8 mouse cellular contexts compared by ENCODE assay signal in the genomic region with DNA sequence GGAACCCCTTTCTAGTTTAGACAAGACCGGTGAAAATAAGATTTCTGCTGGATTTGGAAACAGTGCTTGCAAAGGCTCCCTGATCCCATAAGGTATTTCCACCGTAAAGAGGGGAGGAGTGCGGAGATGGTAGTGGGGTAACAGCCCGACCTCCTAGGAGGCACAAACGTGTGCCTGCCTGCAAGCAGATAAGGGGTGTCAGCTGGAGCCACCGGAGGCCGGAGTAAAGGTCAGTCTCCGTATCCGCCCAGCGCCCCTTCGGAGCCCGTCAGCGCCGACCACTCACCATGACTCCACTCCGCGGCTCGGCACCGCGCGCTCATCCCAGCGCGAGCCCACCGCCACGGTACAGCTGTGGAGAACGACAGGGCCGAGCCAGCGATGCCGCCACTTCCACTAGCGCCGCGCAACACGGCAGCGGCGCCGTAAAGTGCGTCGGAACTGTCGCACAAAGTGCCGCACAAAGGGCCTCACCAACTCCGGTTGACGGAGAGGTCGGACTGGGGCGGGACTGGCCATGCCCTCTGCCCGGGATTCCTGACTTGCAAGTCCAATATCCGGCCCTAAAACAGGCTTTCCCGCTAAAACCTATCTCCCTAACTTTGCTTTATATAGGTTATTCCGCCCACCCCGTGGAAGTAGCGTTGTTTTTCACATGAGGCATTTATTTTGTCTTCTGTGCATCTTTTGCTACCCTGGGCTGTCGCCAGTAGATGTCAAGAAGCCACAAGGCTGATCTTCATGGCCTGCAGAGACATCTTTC. TPM values are rescaled to one million over a fixed set of nuclear protein-coding genes. Genes with fewer than 3 reads are reported as not detected.
DNase-seq lines count a peak whose midpoint lies in the region; ATAC-seq and TF ChIP-seq lines count a peak whose summit lies in the region.

A gene (minus strand): TSS at position 422 of the 763 bp plus-strand sequence.

- peak; percentile 64; the same call in 1 of the 2 replicates for TF ChIP-seq EP300 in heart, adult 2 months (IDR thresholded peaks at IDR 0.05; ENCODE audit: insufficient read depth, low read depth, low read length)

- 1% methylated on average over 24 of the region's 50 CpGs for WGBS in embryonic facial prominence, embryonic 14.5 days
- under 1% methylated on average over 50 of the region's 50 CpGs for WGBS in heart, adult 2 months
- WGBS in limb, embryonic 13.5 days, result 1% methylated on average over 50 of the region's 50 CpGs
- under 1% methylated on average over 50 of the region's 50 CpGs for WGBS in midbrain, embryonic 16.5 days

- peak; percentile 96 for ATAC-seq in embryonic facial prominence, embryonic 14.5 days (ENCODE audit: low read depth)
- peak; percentile 91 for ATAC-seq in limb, embryonic 13.5 days (ENCODE audit: low FRiP score, low read depth)
- ATAC-seq in midbrain, embryonic 16.5 days, result peak; percentile 95

- no peaks in the 10 kb centered on the region for H3K27me3 ChIP-seq in embryonic facial prominence, embryonic 14.5 days (replicated peaks; ENCODE audit: control insufficient read depth, insufficient read depth, low read length)
- no peaks in the 10 kb centered on the region for H3K27me3 ChIP-seq in heart, adult 2 months (ENCODE audit: control insufficient read depth, insufficient read depth, low read length)
- H3K27me3 ChIP-seq in limb, embryonic 13.5 days, result no peaks in the 10 kb centered on the region
- no peaks in the 10 kb centered on the region for H3K27me3 ChIP-seq in midbrain, embryonic 16.5 days (ENCODE audit: control insufficient read depth, insufficient read depth, low read depth, low read length)

- DNase-seq in 3T3-L1 (ENCODE audit: low read depth, low spot score), result peak; percentile 92
- peak; percentile 76 to 79 for DNase-seq in adrenal gland, postnatal 4 days (ENCODE audit: low spot score in 2 of 2)
- peak; percentile 96 for DNase-seq in embryonic facial prominence, embryonic 14.5 days (ENCODE audit: low spot score)
- peak; percentile 95 to 97 for DNase-seq in heart, adult 2 months
- peak; percentile 95 to 97 for DNase-seq in kidney, adult 8-10 months
- peak; percentile 93 to 95 for DNase-seq in spleen, postnatal 10 days (ENCODE audit: low spot score in 2 of 2)

- peak within 1 kb of the TSS; percentile 64 for H3K4me3 ChIP-seq in embryonic facial prominence, embryonic 14.5 days (ENCODE audit: low read depth, low read length)
- peak within 1 kb of the TSS; percentile 80 for H3K4me3 ChIP-seq in heart, adult 2 months
- peak within 1 kb of the TSS; percentile 74 for H3K4me3 ChIP-seq in limb, embryonic 13.5 days
- H3K4me3 ChIP-seq in midbrain, embryonic 16.5 days (ENCODE audit: low read depth, low read length), result peak within 1 kb of the TSS; percentile 75

- H3K27ac ChIP-seq in embryonic facial prominence, embryonic 14.5 days (replicated peaks; ENCODE audit: low read depth, low read length), result peak within 1 kb of the TSS; percentile 53
- H3K27ac ChIP-seq in heart, adult 2 months, result peak within 1 kb of the TSS; percentile 80
- no peak within 1 kb of the TSS; the same call in 1 of the 2 replicates for H3K27ac ChIP-seq in limb, embryonic 13.5 days
- H3K27ac ChIP-seq in midbrain, embryonic 16.5 days (ENCODE audit: low read length), result peak within 1 kb of the TSS; percentile 78

- intact Hi-C loops in heart, adult 2 months (cut with DNase I), result loop anchor here (2.0 to 10.0 kb wide), 3 partner anchors 62 to 276 kb away; a partner anchor contains a TSS

- no peaks in the 10 kb centered on the region for H3K79me2 ChIP-seq in heart, adult 2 months (replicated peaks; ENCODE audit: control insufficient read depth, insufficient read depth, low read length)

- peak within 1 kb of the TSS; percentile 75 for H3K4me2 ChIP-seq in embryonic facial prominence, embryonic 14.5 days (ENCODE audit: low read depth, low read length)
- peak within 1 kb of the TSS; percentile 68 for H3K4me2 ChIP-seq in limb, embryonic 13.5 days (replicated peaks)
- peak within 1 kb of the TSS; percentile 60 for H3K4me2 ChIP-seq in midbrain, embryonic 16.5 days (ENCODE audit: low read length)

- no peak for TF ChIP-seq CTCF in heart, adult 2 months (IDR thresholded peaks at IDR 0.05)

- H3K9ac ChIP-seq in embryonic facial prominence, embryonic 14.5 days (ENCODE audit: low read depth, low read length), result peak within 1 kb of the TSS; percentile 78
- peak within 1 kb of the TSS; percentile 96 for H3K9ac ChIP-seq in heart, adult 2 months (ENCODE audit: low read depth, low read length)
- H3K9ac ChIP-seq in limb, embryonic 13.5 days, result peak within 1 kb of the TSS; percentile 76
- H3K9ac ChIP-seq in midbrain, embryonic 16.5 days (ENCODE audit: low read depth, low read length), result peak within 1 kb of the TSS; percentile 86

- H3K4me1 ChIP-seq in embryonic facial prominence, embryonic 14.5 days (ENCODE audit: control insufficient read depth, insufficient read depth, low read length), result peaks cover 16% of the 10 kb centered on the region
- H3K4me1 ChIP-seq in heart, adult 2 months (ENCODE audit: control insufficient read depth, insufficient read depth, low read length), result peaks cover 5% of the 10 kb centered on the region
- peaks cover 17% of the 10 kb centered on the region for H3K4me1 ChIP-seq in limb, embryonic 13.5 days
- peaks cover 20% of the 10 kb centered on the region for H3K4me1 ChIP-seq in midbrain, embryonic 16.5 days (ENCODE audit: control insufficient read depth, insufficient read depth, low read length)

- TF ChIP-seq POLR2A in heart, adult 2 months (IDR thresholded peaks at IDR 0.05; ENCODE audit: insufficient read depth, low read depth, low read length), result peak; percentile 84

- peaks cover 12% of the 10 kb centered on the region; the same call in 1 of the 2 replicates for H3K36me3 ChIP-seq in embryonic facial prominence, embryonic 14.5 days (ENCODE audit: control insufficient read depth, insufficient read depth, low read length)
- H3K36me3 ChIP-seq in heart, adult 2 months (ENCODE audit: control insufficient read depth, insufficient read depth, low read length), result peaks cover 3% of the 10 kb centered on the region
- H3K36me3 ChIP-seq in limb, embryonic 13.5 days, result peaks cover 11% of the 10 kb centered on the region
- no peaks in the 10 kb centered on the region for H3K36me3 ChIP-seq in midbrain, embryonic 16.5 days (ENCODE audit: control insufficient read depth, insufficient read depth, low read length)

- H3K9me3 ChIP-seq in embryonic facial prominence, embryonic 14.5 days (ENCODE audit: control insufficient read depth, low read length), result no peaks in the 10 kb centered on the region
- no peaks in the 10 kb centered on the region for H3K9me3 ChIP-seq in limb, embryonic 13.5 days
- no peaks in the 10 kb centered on the region for H3K9me3 ChIP-seq in midbrain, embryonic 16.5 days (replicated peaks; ENCODE audit: control insufficient read depth, low read length, poor library complexity, severe bottlenecking)

RNA-seq across cellular contexts. Expression of the gene that starts here (rescaled TPM):
- 100 to 1,000 TPM; 112 to 113 TPM for total RNA-seq in adrenal gland, postnatal 4 days (2021)
- polyA plus RNA-seq in embryonic facial prominence, embryonic 14.5 days (2014; fragmentation: Nextera tagmentation; extraction: Ambion mirVana), result 133 and 138 TPM in 2 replicates
- 100 to 1,000 TPM; 129 to 149 TPM for total RNA-seq in heart, adult 2 months (2021)
- 107 and 125 TPM in 2 replicates for polyA plus RNA-seq in heart, adult 2 months (2012; rRNA removed)
- polyA plus RNA-seq in limb, embryonic 13.5 days (2015; fragmentation: Nextera tagmentation; extraction: Ambion mirVana), result 131 and 140 TPM in 2 replicates
- 107 and 118 TPM in 2 replicates for polyA plus RNA-seq in midbrain, embryonic 16.5 days (2015; fragmentation: Nextera tagmentation; extraction: Ambion mirVana)
